Mouse (Mus musculus) Patski (cell line): ENCODE measurements at regions not wholly inside any gene's neighbourhood (a gene's known extent, or its start where the extent isn't known, plus 50 kb on each side); places are given as distances from the start of the nearest gene placed in this dataset.
"Not testable (repeated sequence)": the region's sequence is repeated elsewhere in the genome, so short reads cannot be mapped to it uniquely, and the experiment has no call there.

ENCODE experiments used
- ATAC-seq: fragments of 100-300 bp; one replicate; pipeline ENCODE4 v1.8.0; 2021
- CTCF ChIA-PET: fragments of 350-600 bp; sonication (Branson Sonifier 250); formaldehyde crosslinking; loops from one replicate; lab custom pipeline; 2022; ENCODE audit warnings: inconsistent platforms; lab: Charles Lee
- POLR2A ChIA-PET: fragments of 350-600 bp; sonication (Branson Sonifier 250); formaldehyde crosslinking; loops from one replicate; lab custom pipeline; 2022; ENCODE audit warnings: antibody characterized with exemption, inconsistent platforms; lab: Charles Lee
- DNase-seq: peaks from one replicate; pipeline ENCODE4 v3.0.0-alpha.2; 2011; ENCODE audit warnings: low read depth, low spot score
- H3K27me3 ChIP-seq: fragments of 371-371 bp; one replicate; pipeline ENCODE4 v1.5.1; 2021
- CTCF ChIP-seq: fragments of 100-300 bp; IDR thresholded peaks from one replicate; pipeline ENCODE4 v1.5.1; 2021
- in situ Hi-C: fragments of 300-500 bp; cut with MboI; formaldehyde crosslinking; loops from 3 replicates; pipeline ENCODE4 v1.11.1; 2018; ENCODE audit warnings: low pct_unique_long_range_greater_than_20kb, mixed read lengths

DNA sequence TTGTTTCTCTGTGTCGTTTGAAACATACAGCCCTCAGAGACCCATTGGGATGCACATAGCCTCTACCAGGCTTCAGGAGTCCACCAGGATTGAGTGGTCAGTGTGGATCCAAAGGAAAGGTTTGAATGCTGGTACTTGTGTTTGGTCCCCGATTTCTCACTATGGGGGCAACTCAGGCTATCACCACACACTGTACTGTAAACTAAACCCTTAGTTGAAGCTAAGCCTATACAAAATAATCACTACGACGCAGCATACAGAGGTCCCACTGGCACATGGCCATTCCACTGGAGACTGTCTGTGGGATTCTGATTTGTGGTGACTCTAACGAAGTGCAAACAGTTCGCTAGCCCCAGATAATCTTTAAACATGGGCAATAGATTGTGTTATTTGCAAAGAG is 91.5 kb upstream of the Gm5148 start:
- CTCF ChIA-PET = interaction anchor here (0.8 to 1.7 kb wide), 7 partner anchors 9 to 121 kb away, joined by 3 to 5 read pairs (median 3); no protein-coding TSS in a partner anchor
- in situ Hi-C loops = no loop called here
- DNase-seq (no peak), ATAC-seq (no peak)
- no peaks in the 10 kb centered on the region for H3K27me3 ChIP-seq
- TF ChIP-seq CTCF = no peak
- POLR2A ChIA-PET = interaction anchor here (0.7 kb wide), 1 partner anchor 57 kb away, joined by 3 read pairs; no protein-coding TSS in a partner anchor

- DNase-seq = peak; percentile 53
- POLR2A ChIA-PET = no interaction called here
- no peak for TF ChIP-seq CTCF
These were observed 88.6 kb upstream of the Gm5148 start for GRCm38 (mm10) chr3:37812936-37813335.

DNA sequence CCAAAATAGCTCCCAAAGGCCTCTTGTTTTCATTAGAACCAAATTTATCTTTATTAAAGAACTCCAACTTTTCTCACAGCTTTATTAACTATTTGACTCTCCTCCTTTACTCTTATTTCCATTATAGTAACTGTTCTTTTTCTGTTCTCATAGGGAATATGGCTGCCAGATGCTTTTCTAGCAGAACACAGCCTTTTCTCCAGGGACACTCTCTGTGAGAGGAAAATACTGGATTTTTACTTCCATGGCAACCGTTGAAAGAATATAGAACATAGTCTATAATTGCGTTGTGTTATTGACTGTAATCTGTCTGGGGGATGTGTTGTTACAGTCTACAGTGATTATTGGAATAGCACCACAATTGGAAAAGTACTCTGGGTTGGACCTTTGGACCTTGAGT is 87.1 kb upstream of the Gm5148 start:
- in situ Hi-C loops = no loop called here
- ChIA-PET POLR2A (interaction anchor here (1.1 kb wide), 1 partner anchor 170 kb away, joined by 3 read pairs; no protein-coding TSS in a partner anchor), CTCF (interaction anchor here (1.2 kb wide), 1 partner anchor 10 kb away, joined by 3 read pairs; no protein-coding TSS in a partner anchor)
- H3K27me3 ChIP-seq = no peaks in the 10 kb centered on the region
- DNase-seq = no peak
- no peak for TF ChIP-seq CTCF
- no peak for ATAC-seq

More at GRCm38 (mm10) chr3:37812936-37813335, 88.6 kb upstream of the Gm5148 start:
- in situ Hi-C loops = no loop called here
- CTCF ChIA-PET = no interaction called here
- no peaks in the 10 kb centered on the region for H3K27me3 ChIP-seq
- ATAC-seq = no peak

DNA sequence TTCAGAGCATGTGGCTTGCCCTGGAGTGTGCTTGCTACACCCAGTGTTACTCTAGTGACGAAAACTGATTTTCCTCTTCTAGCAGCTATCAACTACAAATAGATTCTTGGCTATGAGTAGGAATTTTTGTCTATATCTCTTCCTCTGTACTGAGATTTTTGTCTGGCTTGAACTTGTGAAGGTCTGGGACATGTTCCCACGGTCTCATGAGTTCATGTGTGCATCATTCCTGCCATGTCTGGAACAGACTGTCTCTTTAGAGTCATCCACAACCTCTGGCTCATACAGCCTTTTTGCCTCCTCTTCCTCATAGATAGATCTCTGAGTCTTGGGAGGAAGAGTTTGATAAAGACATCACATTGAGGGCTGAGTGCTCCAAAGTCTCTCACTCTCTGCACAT is 86.5 kb upstream of the Gm5148 start:
- no peaks in the 10 kb centered on the region for H3K27me3 ChIP-seq
- DNase-seq = no peak
- CTCF ChIA-PET = interaction anchor here (0.9 to 1.2 kb wide), 2 partner anchors 9 to 83 kb away, joined by 3 read pairs; no protein-coding TSS in a partner anchor
- POLR2A ChIA-PET = interaction anchor here (0.6 kb wide), 1 partner anchor 33 kb away, joined by 6 read pairs; no protein-coding TSS in a partner anchor
- no peak for TF ChIP-seq CTCF
- ATAC-seq = no peak
- in situ Hi-C loops = no loop called here

DNA sequence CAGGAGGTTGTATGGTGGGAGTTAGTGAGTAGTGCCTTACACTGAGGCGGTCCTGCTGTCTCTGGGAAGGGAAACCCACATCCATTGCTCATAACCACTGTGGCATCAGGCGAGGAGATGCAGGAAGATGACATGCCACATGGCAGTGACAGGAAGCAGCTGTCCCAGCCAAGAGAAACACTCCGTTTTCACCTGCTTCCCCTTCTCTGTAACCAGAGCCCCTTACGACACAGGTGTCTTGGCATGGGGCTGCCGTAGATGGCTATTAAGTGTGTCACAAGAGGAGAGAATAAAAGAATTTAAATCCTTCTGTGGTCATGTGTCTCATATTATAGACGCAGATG is 81.5 kb upstream of the Gm5148 start:
- DNase-seq (no peak), ATAC-seq (no peak)
- in situ Hi-C loops = no loop called here
- ChIA-PET CTCF (no interaction called here), POLR2A (no interaction called here)
- TF ChIP-seq CTCF = no peak
- no peaks in the 10 kb centered on the region for H3K27me3 ChIP-seq

DNA sequence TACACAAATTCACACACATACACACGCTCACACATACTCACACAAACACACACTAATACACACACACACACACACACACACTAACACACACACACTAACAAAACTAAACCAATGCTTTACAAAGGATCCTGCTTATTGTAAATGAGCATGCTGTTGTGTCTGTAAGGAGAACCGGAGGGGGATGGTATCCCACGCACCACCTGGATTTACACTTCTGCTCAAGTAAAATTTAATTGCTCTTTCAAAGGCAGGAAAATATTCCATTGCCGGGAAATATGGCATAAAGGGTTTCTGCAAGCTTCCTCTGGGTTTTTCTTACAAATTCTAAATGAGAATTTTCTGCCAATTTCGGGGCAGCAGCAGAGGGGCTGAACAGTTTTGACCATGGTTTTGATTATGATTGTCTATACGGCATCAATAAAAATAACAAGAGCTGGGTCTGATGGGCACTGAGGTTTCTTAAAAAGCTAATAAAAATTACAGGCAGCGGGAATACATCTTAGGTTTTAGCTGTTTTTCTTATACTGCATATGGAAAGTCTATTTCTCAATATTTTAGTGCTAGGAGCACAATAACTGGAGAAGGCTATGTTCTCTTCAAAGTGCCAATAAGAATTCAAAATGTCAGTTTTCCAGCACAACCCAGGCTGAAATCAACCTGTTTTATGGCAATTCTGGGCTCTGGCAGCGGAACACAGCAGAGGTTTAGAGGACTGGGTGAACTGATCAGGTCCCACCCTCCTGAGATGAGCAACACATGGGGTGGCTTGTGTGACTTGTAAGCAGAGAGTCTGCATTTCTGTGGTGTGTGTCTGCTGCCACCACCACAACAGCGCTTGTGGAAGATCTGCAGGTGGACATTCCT is 80.9 kb upstream of the Gm5148 start:
- TF ChIP-seq CTCF = no peak
- DNase-seq (no peak), ATAC-seq (no peak)
- in situ Hi-C loops = no loop called here
- CTCF ChIA-PET = no interaction called here
- no peaks in the 10 kb centered on the region for H3K27me3 ChIP-seq
- POLR2A ChIA-PET = interaction anchor here (1.2 kb wide), 1 partner anchor 26 kb away, joined by 4 read pairs; no protein-coding TSS in a partner anchor

GRCm38 (mm10) chr3:37804261-37804660 is 80.0 kb upstream of the Gm5148 start:
- no peak for TF ChIP-seq CTCF
- ChIA-PET CTCF (no interaction called here), POLR2A (interaction anchor here (0.6 to 1.2 kb wide), 2 partner anchors 19 to 25 kb away, joined by 4 to 6 read pairs; no protein-coding TSS in a partner anchor)
- H3K27me3 ChIP-seq = no peaks in the 10 kb centered on the region
- peak; percentile 28 for DNase-seq
- in situ Hi-C loops = no loop called here
- no peak for ATAC-seq

DNA sequence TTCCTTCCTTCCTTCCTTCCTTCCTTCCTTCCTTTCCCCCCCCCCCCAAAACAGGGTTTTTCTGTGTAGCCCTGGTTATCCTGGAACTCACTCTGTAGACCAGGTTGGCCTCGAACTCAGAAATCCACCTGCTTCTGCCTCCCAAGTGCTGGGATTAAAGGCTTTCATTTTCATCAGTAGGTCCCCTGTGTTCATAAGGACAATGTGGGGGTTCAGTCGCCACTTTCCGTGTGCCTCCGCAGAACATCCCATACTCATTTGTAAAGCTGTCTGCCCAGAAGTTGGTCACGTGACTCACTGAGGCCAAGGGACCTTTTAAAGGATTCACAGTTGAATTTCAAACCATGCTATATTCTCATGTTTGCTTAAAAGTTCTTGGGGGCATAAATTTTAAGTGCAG is 79.5 kb upstream of the Gm5148 start:
- in situ Hi-C loops, H3K27me3 ChIP-seq, ATAC-seq, CTCF ChIA-PET, DNase-seq: not testable (repeated sequence)
- POLR2A ChIA-PET = interaction anchor here (0.6 to 1.2 kb wide), 2 partner anchors 18 to 24 kb away, joined by 4 to 6 read pairs; no protein-coding TSS in a partner anchor

DNA sequence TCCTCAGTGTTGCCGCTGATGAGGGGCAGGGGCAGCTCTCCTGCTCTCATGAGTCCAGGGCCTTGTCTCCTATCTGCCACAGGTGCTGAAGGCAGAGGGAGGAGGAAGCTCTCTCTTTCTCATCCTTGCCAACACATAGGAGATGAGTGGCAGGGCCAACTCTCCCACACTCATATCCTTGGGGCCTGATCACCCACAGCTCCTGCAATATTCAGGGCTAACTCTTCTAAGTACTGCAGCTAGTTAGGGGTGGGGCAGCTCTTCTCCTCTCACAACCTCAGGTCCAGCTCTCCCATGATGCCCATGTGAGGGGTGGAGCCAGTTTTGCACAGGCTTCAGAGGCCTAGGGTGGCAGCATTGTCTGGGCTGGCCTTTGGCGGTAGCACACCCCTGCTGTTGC is 77.3 kb upstream of the Gm5148 start:
- DNase-seq = no peak
- no peak for ATAC-seq
- in situ Hi-C loops = no loop called here
- POLR2A ChIA-PET = interaction anchor here (0.5 to 1.4 kb wide), 3 partner anchors 16 to 136 kb away, joined by 3 to 5 read pairs (median 3); no protein-coding TSS in a partner anchor
- CTCF ChIA-PET = interaction anchor here (0.9 kb wide), 1 partner anchor 10 kb away, joined by 3 read pairs; no protein-coding TSS in a partner anchor
- no peaks in the 10 kb centered on the region for H3K27me3 ChIP-seq
- no peak for TF ChIP-seq CTCF

DNA sequence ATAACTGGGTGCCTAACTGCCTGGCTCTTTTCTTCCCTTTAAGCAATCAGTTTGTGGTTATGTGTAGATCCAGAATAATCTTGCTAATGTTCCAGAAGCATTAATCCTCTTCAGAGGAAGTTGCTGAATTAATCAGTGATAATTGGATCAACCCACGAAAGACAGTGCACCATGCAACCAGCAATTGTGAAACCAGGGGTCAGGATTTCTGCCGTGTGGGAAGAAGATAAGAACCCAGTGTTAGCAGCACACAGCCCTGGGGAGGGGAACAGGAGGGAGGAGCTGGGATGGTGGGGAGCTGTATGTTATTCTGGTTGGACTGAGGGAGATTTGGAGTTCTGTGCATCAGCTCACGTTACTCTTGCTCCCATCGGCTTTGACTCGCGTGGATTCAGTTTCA is 75.5 kb upstream of the Gm5148 start:
- CTCF ChIA-PET = interaction anchor here (0.7 kb wide), 1 partner anchor 30 kb away, joined by 3 read pairs; no protein-coding TSS in a partner anchor
- TF ChIP-seq CTCF = no peak

More for the DNA sequence above, 75.5 kb upstream of the Gm5148 start:
- in situ Hi-C loops = no loop called here
- POLR2A ChIA-PET = no interaction called here
- no peak for ATAC-seq
- no peak for DNase-seq
- H3K27me3 ChIP-seq = no peaks in the 10 kb centered on the region
